Mouse (Mus musculus) monocyte, adult 5-6 weeks (primary cell): ENCODE measurements around the gene Carmil1. TPM values are rescaled to one million over a fixed set of nuclear protein-coding genes. Genes with fewer than 3 reads are reported as not detected.

ENCODE experiments used
- ATAC-seq: fragments of 153-309, 156-312 bp; replicated peaks from 2 replicates; pipeline ENCODE4 v1.8.0; 2017; ENCODE audit warnings: mild to moderate bottlenecking; ENCODE audit not compliant: low TSS enrichment, insufficient number of reproducible peaks, severe bottlenecking, poor library complexity, low FRiP score
- total RNA-seq: library from RNA; stranded (forward); fragments of 200-1000, 200-491, 200-594 nt; gene quantifications from 3 replicates; pipeline ENCODE4 v1.2.3, GENCODE M21; 2017

Gene Carmil1
- total RNA-seq, 1 experiment from 2014 or later, result 6.1 TPM

- no peak for ATAC-seq
Observed at GRCm38 (mm10) chr13:24092073-24092472, 188.5 kb downstream of the Carmil1 start.

GRCm38 (mm10) chr13:24082153-24082552 lies 198.4 kb downstream of the Carmil1 start:
- no peak for ATAC-seq

GRCm38 (mm10) chr13:24081698-24082097 lies 198.9 kb downstream of the Carmil1 start:
- ATAC-seq, result no peak

- no peak for ATAC-seq
Observed at GRCm38 (mm10) chr13:24072588-24072987, 208.0 kb downstream of the Carmil1 start.

GRCm38 (mm10) chr13:24067553-24067952 lies 213.0 kb downstream of the Carmil1 start:
- ATAC-seq, result no peak

DNA sequence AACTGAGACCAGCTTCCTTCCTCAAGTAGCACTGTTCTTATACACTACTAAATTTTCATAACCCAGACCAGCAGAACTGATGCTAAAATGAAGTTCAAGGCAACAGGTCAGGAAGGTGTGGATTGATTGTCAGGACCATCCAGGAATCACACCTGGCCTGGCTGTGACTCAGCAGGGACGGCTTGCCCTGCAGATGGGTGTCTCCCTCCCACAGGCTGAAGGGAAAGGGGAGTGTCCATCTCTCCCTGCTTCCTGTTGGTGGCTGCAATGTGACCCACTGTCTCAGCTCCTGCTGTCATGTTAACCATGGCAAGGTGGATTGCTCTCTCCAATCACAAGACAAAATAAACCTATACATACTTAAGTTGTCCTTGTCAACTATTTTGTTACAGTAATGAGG lies 215.1 kb downstream of the Carmil1 start:
- ATAC-seq, result no peak

GRCm38 (mm10) chr13:24062770-24063169 lies 217.8 kb downstream of the Carmil1 start:
- no peak for ATAC-seq

GRCm38 (mm10) chr13:24055072-24055869 lies 225.3 kb downstream of the Carmil1 start:
- no peak for ATAC-seq

DNA sequence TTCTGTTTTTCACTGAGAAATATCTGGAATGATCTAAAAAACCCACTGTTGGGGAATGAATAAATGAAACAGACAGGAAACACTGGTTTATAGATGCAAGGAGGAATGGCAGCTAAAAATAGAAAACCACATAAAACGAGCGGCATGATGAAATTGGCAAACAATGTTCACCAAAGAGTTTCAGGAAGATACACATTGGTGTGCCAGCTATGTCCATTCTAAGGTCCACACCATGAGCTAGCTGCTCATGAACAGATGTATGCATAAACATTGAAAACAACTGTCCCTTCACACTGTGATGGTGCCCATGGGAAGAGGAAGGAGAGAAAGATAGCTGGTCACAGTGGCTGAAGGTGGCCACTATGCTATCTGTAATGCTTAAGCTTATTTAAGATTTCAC lies 229.1 kb downstream of the Carmil1 start:
- ATAC-seq, result no peak

GRCm38 (mm10) chr13:24050330-24050729 lies 230.3 kb downstream of the Carmil1 start:
- ATAC-seq, result no peak

GRCm38 (mm10) chr13:24049267-24050034 lies 231.1 kb downstream of the Carmil1 start:
- no peak for ATAC-seq

DNA sequence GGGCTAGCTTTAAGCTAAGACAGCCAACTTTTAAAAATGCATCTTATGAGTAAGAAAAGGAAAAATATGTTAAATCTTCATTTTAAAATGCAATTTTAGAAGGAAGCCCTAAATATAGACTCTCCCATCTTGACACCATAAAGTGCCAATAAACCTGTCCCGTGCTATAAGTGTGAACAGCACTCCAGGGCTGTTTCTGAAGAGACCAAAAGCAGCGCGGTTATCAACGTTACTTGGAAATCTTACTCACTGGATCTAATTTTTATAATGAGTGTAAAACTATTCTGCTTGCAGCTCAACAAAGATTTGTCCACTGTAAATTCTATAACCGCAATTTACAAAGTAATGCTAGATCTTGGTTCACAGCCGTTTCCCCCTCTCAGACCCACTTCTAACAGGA lies 232.0 kb downstream of the Carmil1 start:
- ATAC-seq, result no peak

- ATAC-seq, result no peak
Observed at GRCm38 (mm10) chr13:24045271-24045670, 235.3 kb downstream of the Carmil1 start.

DNA sequence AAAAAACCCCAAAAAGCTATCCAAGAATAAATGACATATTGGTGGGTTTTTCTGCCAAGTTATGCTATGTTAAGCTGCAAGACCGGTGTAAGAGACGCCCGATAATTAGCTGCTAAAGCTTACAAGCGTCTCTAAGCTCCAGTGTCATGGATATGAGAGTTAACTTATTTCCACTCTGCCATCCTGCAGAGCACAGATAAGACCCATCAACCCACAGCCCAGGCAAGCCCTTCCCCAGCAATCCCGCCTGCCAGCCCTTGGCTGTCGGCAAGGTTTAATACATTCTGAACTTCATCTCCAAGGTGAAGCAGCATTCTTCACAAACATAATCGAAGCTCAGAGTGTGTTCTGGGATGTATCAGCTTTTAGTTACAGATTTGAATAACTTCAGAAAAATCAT lies 240.4 kb downstream of the Carmil1 start:
- no peak for ATAC-seq

GRCm38 (mm10) chr13:24037502-24037901 lies 243.1 kb downstream of the Carmil1 start:
- no peak for ATAC-seq

DNA sequence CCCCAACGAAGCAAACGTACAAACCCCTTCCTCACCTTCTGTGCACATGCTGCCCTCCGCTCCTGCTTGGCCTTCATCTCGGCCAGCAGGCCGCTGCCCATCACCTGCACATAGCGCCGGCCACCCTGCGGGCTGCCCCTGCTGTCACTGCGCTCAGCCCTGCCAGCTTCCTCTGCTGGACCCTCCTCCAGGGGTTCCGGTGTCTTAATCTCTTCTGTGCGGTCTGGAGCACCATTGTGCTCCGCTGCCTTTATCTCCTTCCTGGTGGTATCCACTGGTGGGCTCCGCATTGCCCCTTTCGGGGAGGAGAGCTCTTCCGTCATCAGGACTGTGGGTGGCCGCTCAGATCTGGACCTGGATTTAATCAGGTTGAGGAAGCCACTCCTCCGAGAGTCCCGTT lies 244.4 kb downstream of the Carmil1 start:
- ATAC-seq, result no peak

- no peak for ATAC-seq
Observed at GRCm38 (mm10) chr13:24027191-24028170, 253.1 kb downstream of the Carmil1 start.

- ATAC-seq, result no peak
Observed at GRCm38 (mm10) chr13:24018515-24018914, 262.1 kb downstream of the Carmil1 start.

DNA sequence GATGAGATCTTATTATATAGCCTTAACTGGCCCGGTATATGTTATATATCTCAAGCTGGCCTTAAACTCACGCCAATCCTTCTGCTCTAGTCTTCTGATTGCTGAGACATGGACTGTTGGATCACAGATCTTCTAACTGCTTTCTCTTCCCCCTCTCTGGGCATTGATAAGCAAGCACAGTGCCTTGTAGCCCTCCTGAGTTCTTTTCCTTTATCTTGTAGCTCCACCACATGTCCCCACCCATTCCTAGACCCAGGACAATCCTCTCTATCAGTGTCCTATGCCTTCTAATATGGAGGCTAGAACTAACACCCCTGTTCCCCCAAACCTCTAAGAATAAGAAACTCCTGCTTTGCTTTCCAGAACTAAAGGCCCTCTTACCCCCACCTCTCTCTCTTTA lies 275.1 kb downstream of the Carmil1 start:
- ATAC-seq, result no peak
